Mouse (Mus musculus): Measurements from ENCODE around the gene Hpse2.

The Hpse2 gene

GRCm38 (mm10) chr19:42948114-42948636 is 440.0 kb downstream of the Hpse2 start:
- peak; percentile 77 for DNase-seq (ENCODE audit: low spot score)

- peak; percentile 15 for DNase-seq (ENCODE audit: low spot score)
Measured at GRCm38 (mm10) chr19:42937544-42937943, 450.6 kb downstream of the Hpse2 start.

GRCm38 (mm10) chr19:42936661-42937193 is 451.4 kb downstream of the Hpse2 start:
- DNase-seq (ENCODE audit: low spot score) = peak; percentile 77

- no peak for DNase-seq (ENCODE audit: low spot score)
Measured at GRCm38 (mm10) chr19:42929702-42930101, 458.5 kb downstream of the Hpse2 start.

- no peak for DNase-seq (ENCODE audit: low spot score)
Measured at GRCm38 (mm10) chr19:42928271-42928670, 459.9 kb downstream of the Hpse2 start.

GRCm38 (mm10) chr19:42922610-42923009 is 465.5 kb downstream of the Hpse2 start:
- DNase-seq (ENCODE audit: low spot score) = no peak

GRCm38 (mm10) chr19:42913703-42914102 is 474.5 kb downstream of the Hpse2 start:
- DNase-seq (ENCODE audit: low spot score) = no peak

GRCm38 (mm10) chr19:42909719-42910118 is 478.4 kb downstream of the Hpse2 start:
- DNase-seq (ENCODE audit: low spot score) = no peak

- no peak for DNase-seq (ENCODE audit: low spot score)
Measured at GRCm38 (mm10) chr19:42908553-42908952, 479.6 kb downstream of the Hpse2 start.

- DNase-seq (ENCODE audit: low spot score) = no peak
Measured at GRCm38 (mm10) chr19:42906328-42906727, 481.8 kb downstream of the Hpse2 start.

GRCm38 (mm10) chr19:42904726-42905125 is 483.4 kb downstream of the Hpse2 start:
- peak; percentile 53 for DNase-seq (ENCODE audit: low spot score)

- DNase-seq (ENCODE audit: low spot score) = peak; percentile 38
Measured at GRCm38 (mm10) chr19:42904240-42904639, 483.9 kb downstream of the Hpse2 start.

- DNase-seq (ENCODE audit: low spot score) = peak; percentile 24
Measured at GRCm38 (mm10) chr19:42903840-42904239, 484.3 kb downstream of the Hpse2 start.

- DNase-seq (ENCODE audit: low spot score) = peak; percentile 20
Measured at GRCm38 (mm10) chr19:42902410-42903021, 485.6 kb downstream of the Hpse2 start.

- DNase-seq (ENCODE audit: low spot score) = no peak
Measured at GRCm38 (mm10) chr19:42891599-42891998, 496.6 kb downstream of the Hpse2 start.

GRCm38 (mm10) chr19:42877653-42878052 is 510.5 kb downstream of the Hpse2 start:
- no peak for DNase-seq (ENCODE audit: low spot score)

GRCm38 (mm10) chr19:42876563-42876962 is 511.6 kb downstream of the Hpse2 start:
- DNase-seq (ENCODE audit: low spot score) = no peak

- no peak for DNase-seq (ENCODE audit: low spot score)
Measured at GRCm38 (mm10) chr19:42869663-42870530, 518.3 kb downstream of the Hpse2 start.

- no peak for DNase-seq (ENCODE audit: low spot score)
Measured at GRCm38 (mm10) chr19:42868958-42869662, 519.0 kb downstream of the Hpse2 start.

GRCm38 (mm10) chr19:42863013-42863412 is 525.1 kb downstream of the Hpse2 start:
- no peak for DNase-seq (ENCODE audit: low spot score)

GRCm38 (mm10) chr19:42857096-42857495 is 531.1 kb downstream of the Hpse2 start:
- DNase-seq (ENCODE audit: low spot score) = no peak

- no peak for DNase-seq (ENCODE audit: low spot score)
Measured at GRCm38 (mm10) chr19:42855649-42856048, 532.5 kb downstream of the Hpse2 start.
